In the genomic region with DNA sequence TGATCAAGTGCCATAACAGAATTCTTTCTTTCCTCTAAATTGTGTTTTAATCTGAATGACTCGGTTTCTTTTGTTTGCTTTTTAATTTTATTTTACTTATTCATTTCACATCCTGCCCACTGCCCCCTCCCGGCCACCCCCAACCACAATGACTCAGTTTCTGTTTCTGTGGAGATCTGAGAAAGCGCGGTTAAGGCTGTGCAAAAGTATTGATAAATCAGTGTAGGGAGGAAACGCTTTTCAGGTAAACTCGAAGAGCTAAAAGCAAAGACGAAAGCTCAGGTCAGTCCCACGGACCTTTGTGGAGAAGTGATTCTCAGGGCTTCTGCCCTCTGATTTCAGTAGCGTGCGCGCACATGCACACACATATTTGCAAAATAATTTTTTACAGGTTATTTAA, we compare ENCODE assay signal across 27 mouse cellular contexts. TPM values are rescaled to one million over a fixed set of nuclear protein-coding genes. Genes with fewer than 3 reads are reported as not detected.
DNase-seq lines count a peak whose midpoint lies in the region; ATAC-seq lines count a peak whose summit lies in the region.
"Had no signal": no experiment of that assay in that cellular context is flagged by ENCODE, and none has a peak within 500 bp of the region (broad histone marks: within the 10 kb centered on the region; RNA-seq: fewer than 3 reads in every experiment).

No protein-coding gene starts in this region.

- DNase-seq in midbrain, embryonic 11.5 days (ENCODE audit: low spot score, missing footprints) = peak; percentile 51
- no peak for DNase-seq in midbrain, embryonic 14.5 days
- peak; percentile 72 for DNase-seq in induced T-regulatory cell, adult 2 months (ENCODE audit: low read depth)
- DNase-seq in T-cell, adult 2 months (ENCODE audit: low spot score) = no peak
- no peak for DNase-seq in forebrain, embryonic 11.5 days (ENCODE audit: low spot score)
- DNase-seq: adrenal gland, adult 8-10 months; adrenal gland, postnatal 25 days; cerebellum, adult 11-12 months; cerebellum, adult 9-10 months; cerebellum, postnatal 14 days; forebrain, postnatal 0 days; gastrocnemius, postnatal 25 days; heart, adult 18-20 months; heart, postnatal 10 days; heart, postnatal 36 days; kidney, adult 11 months had no signal

- ATAC-seq in midbrain, embryonic 11.5 days (ENCODE audit: low FRiP score) = no peak
- no peak for ATAC-seq in midbrain, embryonic 14.5 days (ENCODE audit: low FRiP score, low TSS enrichment)
- ATAC-seq in CD4-positive, CD25-positive, alpha-beta regulatory T cell, adult 4 months = peak; percentile 66
- ATAC-seq in forebrain, embryonic 11.5 days (replicated peaks; ENCODE audit: low FRiP score) = no peak
- ATAC-seq: forebrain, embryonic 14.5 days; forebrain, postnatal 0 days; hindbrain, postnatal 0 days; intestine, embryonic 15.5 days; Patski had no signal

- H3K4me3 ChIP-seq in midbrain, embryonic 11.5 days (ENCODE audit: low read depth, low read length) = no peak overlapping the region
- H3K4me3 ChIP-seq in midbrain, embryonic 14.5 days (replicated peaks; ENCODE audit: low read depth, low read length) = no peak overlapping the region
- H3K4me3 ChIP-seq in forebrain, embryonic 11.5 days (ENCODE audit: low read depth, low read length) = no peak overlapping the region
- H3K4me3 ChIP-seq: forebrain, embryonic 10.5 days; heart, embryonic 12.5 days; heart, embryonic 15.5 days; hindbrain, embryonic 10.5 days; hindbrain, embryonic 13.5 days; intestine, embryonic 15.5 days had no signal

- no peak overlapping the region for H3K4me2 ChIP-seq in midbrain, embryonic 11.5 days
- no peak overlapping the region for H3K4me2 ChIP-seq in midbrain, embryonic 14.5 days (ENCODE audit: low read length)
- no peak overlapping the region for H3K4me2 ChIP-seq in forebrain, embryonic 11.5 days (ENCODE audit: low read depth, low read length, severe bottlenecking)
- H3K4me2 ChIP-seq: heart, embryonic 12.5 days; heart, embryonic 15.5 days; hindbrain, embryonic 13.5 days; intestine, embryonic 15.5 days had no signal

- WGBS in midbrain, embryonic 11.5 days = 95% methylated on average over 11 of the region's 11 CpGs
- WGBS in midbrain, embryonic 14.5 days = 92% methylated on average over 11 of the region's 11 CpGs
- 93% methylated on average over 11 of the region's 11 CpGs for WGBS in forebrain, embryonic 11.5 days

- H3K9ac ChIP-seq in midbrain, embryonic 11.5 days (ENCODE audit: low read length) = no peak overlapping the region
- no peak overlapping the region for H3K9ac ChIP-seq in midbrain, embryonic 14.5 days (replicated peaks; ENCODE audit: low read length)
- no peak overlapping the region for H3K9ac ChIP-seq in forebrain, embryonic 11.5 days (ENCODE audit: low read length)
- H3K9ac ChIP-seq: forebrain, postnatal 0 days; heart, embryonic 12.5 days; heart, embryonic 15.5 days; hindbrain, embryonic 13.5 days; intestine, embryonic 15.5 days had no signal

- H3K9me3 ChIP-seq in midbrain, embryonic 11.5 days (ENCODE audit: control insufficient read depth, low read length) = no peaks in the 10 kb centered on the region
- no peaks in the 10 kb centered on the region for H3K9me3 ChIP-seq in midbrain, embryonic 14.5 days (ENCODE audit: control insufficient read depth, low read length)
- H3K9me3 ChIP-seq in forebrain, embryonic 11.5 days (ENCODE audit: control insufficient read depth, low read length) = no peaks in the 10 kb centered on the region
- H3K9me3 ChIP-seq: forebrain, embryonic 10.5 days; G1E; heart, embryonic 12.5 days; heart, embryonic 15.5 days; hindbrain, embryonic 10.5 days; hindbrain, embryonic 13.5 days; intestine, embryonic 15.5 days had no signal

- H3K27ac ChIP-seq in midbrain, embryonic 11.5 days (ENCODE audit: low read depth, low read length) = no peak overlapping the region
- H3K27ac ChIP-seq in midbrain, embryonic 14.5 days (replicated peaks; ENCODE audit: low read depth, low read length) = no peak overlapping the region
- H3K27ac ChIP-seq in forebrain, embryonic 11.5 days (ENCODE audit: low read depth, low read length) = no peak overlapping the region
- H3K27ac ChIP-seq: forebrain, embryonic 10.5 days; heart, embryonic 15.5 days; hindbrain, embryonic 10.5 days; hindbrain, embryonic 13.5 days; hindbrain, postnatal 0 days; intestine, embryonic 15.5 days had no signal

- H3K27me3 ChIP-seq in midbrain, embryonic 11.5 days (ENCODE audit: control insufficient read depth, insufficient read depth, low read length) = no peaks in the 10 kb centered on the region
- no peaks in the 10 kb centered on the region for H3K27me3 ChIP-seq in midbrain, embryonic 14.5 days (ENCODE audit: control insufficient read depth, insufficient read depth, low read length)
- H3K27me3 ChIP-seq in forebrain, embryonic 11.5 days (ENCODE audit: control insufficient read depth, insufficient read depth, low read length) = no peaks in the 10 kb centered on the region
- H3K27me3 ChIP-seq: heart, embryonic 12.5 days; heart, embryonic 15.5 days; hindbrain, embryonic 13.5 days; intestine, embryonic 15.5 days; Patski had no signal

- no peaks in the 10 kb centered on the region for H3K4me1 ChIP-seq in midbrain, embryonic 11.5 days (ENCODE audit: control insufficient read depth, insufficient read depth, low read length)
- H3K4me1 ChIP-seq in midbrain, embryonic 14.5 days (ENCODE audit: control insufficient read depth, insufficient read depth, low read length) = no peaks in the 10 kb centered on the region
- no peaks in the 10 kb centered on the region for H3K4me1 ChIP-seq in forebrain, embryonic 11.5 days (replicated peaks; ENCODE audit: control insufficient read depth, insufficient read depth, low read length)
- H3K4me1 ChIP-seq: heart, embryonic 15.5 days; hindbrain, embryonic 10.5 days; hindbrain, embryonic 13.5 days; intestine, embryonic 15.5 days had no signal

- peaks cover 3% of the 10 kb centered on the region; the same call in 1 of the 2 replicates for H3K36me3 ChIP-seq in midbrain, embryonic 11.5 days (ENCODE audit: control insufficient read depth, insufficient read depth, low read length)
- H3K36me3 ChIP-seq in midbrain, embryonic 14.5 days (ENCODE audit: control insufficient read depth, insufficient read depth, low read length) = no peaks in the 10 kb centered on the region
- H3K36me3 ChIP-seq in forebrain, embryonic 11.5 days (ENCODE audit: control insufficient read depth, insufficient read depth, low read length) = no peaks in the 10 kb centered on the region

RNA-seq across cellular contexts. Expression of gene Foxn2, which starts 44.0 kb away (rescaled TPM):
- polyA plus RNA-seq in midbrain, embryonic 11.5 days (2014; fragmentation: Nextera tagmentation; extraction: Ambion mirVana) = 7.2 and 8.2 TPM in 2 replicates
- polyA plus RNA-seq in midbrain, embryonic 14.5 days (2014; fragmentation: Nextera tagmentation; extraction: Ambion mirVana) = 7.7 and 9.8 TPM in 2 replicates
- 10 to 100 TPM; 34.5 to 41.0 TPM for polyA plus RNA-seq in CD4-positive, CD25-positive, alpha-beta regulatory T cell, adult 4 months (2017; shearing (Covaris generic))
- 7.1 and 9.5 TPM in 2 replicates for polyA plus RNA-seq in forebrain, embryonic 11.5 days (2014; fragmentation: Nextera tagmentation; extraction: Ambion mirVana)

RNA-seq across cellular contexts. Expression of gene Ppp1r21, which starts 45.4 kb away (rescaled TPM):
- 22.7 and 24.0 TPM in 2 replicates for polyA plus RNA-seq in midbrain, embryonic 11.5 days (2014; fragmentation: Nextera tagmentation; extraction: Ambion mirVana)
- polyA plus RNA-seq in midbrain, embryonic 14.5 days (2014; fragmentation: Nextera tagmentation; extraction: Ambion mirVana) = 47.2 and 48.6 TPM in 2 replicates
- polyA plus RNA-seq in CD4-positive, CD25-positive, alpha-beta regulatory T cell, adult 4 months (2017; shearing (Covaris generic)) = 10 to 100 TPM; 26.4 to 39.4 TPM
- polyA plus RNA-seq in forebrain, embryonic 11.5 days (2014; fragmentation: Nextera tagmentation; extraction: Ambion mirVana) = 23.8 and 29.4 TPM in 2 replicates

Comparison
In these comparisons a context has a peak if more than half of its experiments do, and no peak if none do; other contexts are left out.
1. DNase-seq: peak in midbrain, embryonic 11.5 days (single experiment) and induced T-regulatory cell, adult 2 months (single experiment); none in midbrain, embryonic 14.5 days (single experiment), T-cell, adult 2 months (single experiment) and forebrain, embryonic 11.5 days (single experiment).